Mouse (Mus musculus): ENCODE results near the gene Faah.

DNA sequence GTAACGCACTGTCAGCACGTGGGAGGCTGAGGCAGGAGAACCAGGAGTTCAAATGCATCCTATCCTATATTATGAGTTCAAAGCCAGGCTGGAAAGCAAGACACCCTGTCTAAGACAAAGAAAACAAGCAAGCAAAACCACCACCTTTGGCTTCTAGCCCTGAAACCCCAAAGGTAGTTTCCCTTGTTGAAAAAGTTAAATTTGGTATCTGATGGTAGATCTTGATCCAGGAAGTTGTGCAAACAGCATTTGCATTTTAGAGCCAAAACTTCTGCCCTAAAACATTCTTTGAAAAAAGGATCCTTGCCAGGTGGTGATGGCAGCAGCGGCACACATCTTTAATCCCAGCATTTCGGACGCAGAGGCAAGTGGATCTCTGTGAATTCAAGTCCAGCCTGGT lies 2.2 kb downstream of the Faah start:
- no peak for TF ChIP-seq CTCF (IDR thresholded peaks at IDR 0.05; ENCODE audit: borderline replicate concordance, extremely low read depth, insufficient read depth, insufficient read length)
- no peak for TF ChIP-seq POLR2A (IDR thresholded peaks at IDR 0.05; ENCODE audit: borderline replicate concordance, extremely low read depth, insufficient read depth, insufficient read length, poor library complexity, severe bottlenecking)
